Mouse (Mus musculus) mesoderm, embryonic 11.5 days (tissue): ENCODE data around the gene Pex13.

Experiments used
- DNase-seq: peaks from one replicate; pipeline ENCODE4 v3.0.0-alpha.2; 2012; ENCODE audit warnings: low read depth, low spot score

Pex13 gene

DNA sequence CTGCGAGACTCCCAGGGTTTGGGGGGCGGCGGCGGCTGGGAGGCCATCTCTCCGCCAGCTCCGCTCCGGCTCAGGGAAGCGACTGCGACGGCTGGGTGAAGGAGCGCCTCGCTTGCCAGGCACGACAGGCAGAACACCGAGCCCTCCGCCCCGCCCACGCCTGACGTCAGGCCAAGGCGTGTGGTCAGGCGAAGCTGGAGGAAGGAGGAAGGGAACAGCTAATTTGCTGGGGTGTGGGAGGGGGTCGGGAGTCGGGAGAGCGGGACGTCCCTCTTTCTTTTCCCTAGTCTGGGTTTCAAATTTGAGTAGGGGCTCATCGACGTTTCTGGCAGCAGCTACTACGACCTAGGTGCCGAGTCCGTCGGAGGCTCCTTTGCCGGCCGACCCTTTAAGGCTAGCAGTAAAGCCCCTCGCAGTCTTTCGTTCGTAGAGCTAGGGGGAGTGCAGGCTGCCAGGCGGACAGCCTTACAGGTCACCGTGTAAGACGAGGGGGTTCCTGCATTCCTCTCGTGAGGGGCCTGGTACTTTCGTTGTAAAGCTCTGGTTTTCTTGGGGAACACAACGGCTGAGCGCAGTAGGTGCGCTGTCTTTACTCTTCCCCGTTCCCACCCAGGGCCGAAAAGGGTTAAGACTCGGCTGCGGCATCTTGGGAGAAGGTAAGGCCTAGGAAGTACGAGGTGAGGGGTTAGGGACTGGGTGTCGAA, at the start of gene Pex13:
Pex13 (minus strand) TSS at position 162 of the 704 bp plus-strand sequence.
- peak; percentile 99 for DNase-seq

DNA sequence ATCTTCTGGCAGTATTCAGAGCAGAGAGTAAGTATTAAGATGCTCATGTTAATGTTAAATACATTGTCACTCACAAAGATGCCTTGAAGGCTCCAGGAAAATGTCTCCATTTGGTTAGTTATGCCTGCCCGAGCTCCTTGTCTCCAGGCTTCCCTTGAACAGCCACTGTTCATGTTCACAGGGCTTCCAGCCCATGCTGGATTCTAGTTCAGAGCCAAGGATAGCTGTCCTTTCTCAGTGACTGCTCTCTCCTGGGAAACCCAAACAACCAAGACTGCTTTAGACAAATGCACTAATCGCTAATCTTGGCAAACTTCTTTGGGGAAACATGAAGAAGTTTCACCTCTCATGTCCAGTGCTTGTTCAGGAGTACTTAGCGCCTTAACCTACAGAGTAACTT, 46.5 kb upstream of the Pex13 start:
- DNase-seq, result no peak

DNA sequence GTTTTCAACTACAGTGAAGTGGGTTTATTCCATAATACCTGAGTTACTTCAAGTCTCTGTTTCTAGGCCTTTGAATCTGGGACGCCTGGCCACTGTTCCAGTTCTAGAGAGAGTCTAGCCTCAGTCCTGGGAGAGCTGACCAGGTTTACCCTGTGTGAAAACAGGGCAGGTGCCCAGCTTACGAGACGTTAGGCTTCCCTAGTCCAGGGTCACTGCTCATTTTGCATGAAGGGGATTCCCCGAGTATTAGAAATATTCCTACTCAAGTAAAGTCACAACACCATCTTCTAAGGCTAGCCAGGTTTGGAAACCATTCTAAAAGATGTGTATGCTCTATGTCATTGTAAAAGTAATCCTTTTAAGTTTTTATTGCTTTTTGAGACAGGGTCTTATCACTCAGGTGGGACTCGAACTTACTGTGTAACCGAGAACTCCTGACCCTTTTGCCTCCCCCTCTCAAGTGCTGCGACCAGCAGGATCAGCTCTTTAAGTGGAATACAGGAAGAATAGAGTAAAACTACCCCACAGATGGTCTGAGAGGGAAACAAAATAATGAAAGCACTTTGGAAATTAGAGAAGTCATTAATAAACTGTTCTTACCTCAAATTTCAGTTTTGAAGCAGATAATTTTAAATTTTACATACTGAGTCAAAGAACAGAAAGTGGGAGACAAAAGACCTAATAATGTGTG, 39.0 kb upstream of the Pex13 start:
- no peak for DNase-seq

DNA sequence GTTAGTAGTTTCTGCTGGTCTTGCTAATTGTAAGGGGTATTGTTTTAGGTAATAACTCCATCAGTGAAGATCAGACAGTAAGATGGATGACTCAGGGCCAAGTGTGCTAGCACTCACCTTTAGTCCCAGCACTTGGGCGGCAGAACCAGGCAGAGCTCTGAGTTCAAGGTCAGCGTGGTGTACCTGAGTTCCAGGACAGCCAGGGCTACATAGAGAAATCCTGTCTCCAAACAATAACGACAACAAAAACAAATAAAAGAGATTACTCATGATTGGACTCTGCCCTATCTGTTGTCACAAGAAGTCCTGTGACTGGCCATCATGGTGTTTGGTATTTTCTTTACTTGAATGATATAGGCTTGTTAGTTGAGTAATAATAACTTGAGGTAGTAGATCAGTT, 36.1 kb upstream of the Pex13 start:
- no peak for DNase-seq

DNA sequence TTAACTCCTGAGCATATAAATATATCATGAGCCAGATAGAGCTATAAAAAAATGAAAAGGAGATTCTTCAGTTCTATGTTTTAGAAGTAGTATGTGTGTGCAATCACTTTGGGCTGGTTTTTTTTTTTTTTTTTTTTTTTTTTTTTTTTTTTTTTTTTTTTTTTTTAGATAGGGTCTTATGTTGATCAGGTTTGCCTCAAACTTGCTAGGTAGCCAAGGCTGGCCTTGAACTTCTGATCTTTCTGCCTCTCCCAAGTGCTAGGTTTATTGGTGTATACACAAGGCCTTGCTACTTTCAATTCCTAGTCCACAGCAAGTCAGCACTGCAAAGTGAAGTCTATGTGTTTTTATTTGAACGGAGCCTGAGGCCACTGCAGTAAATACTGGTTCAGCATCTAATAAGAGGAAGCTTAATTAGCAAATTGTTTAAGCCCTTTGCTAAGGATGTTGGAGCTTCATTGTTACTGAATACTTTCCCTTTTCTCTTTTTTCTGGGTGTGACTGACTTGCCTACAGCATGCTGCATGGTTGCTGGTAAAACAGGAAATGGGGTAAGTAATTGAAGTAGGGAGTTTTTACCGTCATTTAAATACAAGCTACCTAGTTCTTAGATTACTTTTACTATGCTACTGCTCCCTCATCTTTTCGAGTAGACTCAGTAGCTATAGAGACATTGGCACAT, 33.8 kb upstream of the Pex13 start:
- no peak for DNase-seq

DNA sequence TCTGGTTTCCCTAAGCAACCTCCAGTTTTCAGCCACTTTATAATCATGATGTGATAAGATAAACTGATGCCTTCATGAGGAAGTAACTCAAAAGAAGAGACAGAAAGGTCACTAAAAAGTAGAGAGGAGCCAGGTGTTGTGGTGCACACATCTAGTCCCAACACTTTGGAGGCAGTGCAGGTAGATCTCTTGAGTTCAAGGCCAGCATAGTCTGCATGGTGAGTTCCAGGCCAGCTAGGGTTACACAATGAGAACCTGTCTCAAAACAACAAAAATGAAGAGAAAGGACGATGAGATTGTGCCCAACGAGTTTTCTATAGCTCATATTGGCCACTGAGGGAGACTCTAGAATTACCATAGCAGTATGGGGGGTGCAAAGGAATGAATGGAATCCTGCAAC, 32.8 kb upstream of the Pex13 start:
- DNase-seq, result no peak

DNA sequence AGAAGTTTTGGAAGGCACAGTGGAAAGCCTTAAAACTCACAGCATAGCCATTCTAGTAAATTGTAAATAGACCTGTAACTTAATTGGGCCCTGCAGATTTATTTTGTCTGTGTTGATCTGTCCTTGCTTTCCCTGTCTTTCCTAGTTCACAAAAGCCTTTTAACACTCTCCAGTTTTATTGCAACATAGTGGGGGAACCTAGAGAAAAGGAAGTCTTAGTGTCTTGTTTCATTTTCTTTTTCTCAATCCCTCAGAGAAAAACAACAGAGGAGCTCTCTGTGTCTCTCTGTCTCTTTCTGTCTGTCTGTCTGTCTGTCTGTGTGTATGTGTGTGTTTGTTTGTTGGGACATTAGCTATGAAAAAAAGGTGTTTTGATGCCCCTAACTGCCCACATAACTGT, 30.1 kb upstream of the Pex13 start:
- DNase-seq, result no peak

DNA sequence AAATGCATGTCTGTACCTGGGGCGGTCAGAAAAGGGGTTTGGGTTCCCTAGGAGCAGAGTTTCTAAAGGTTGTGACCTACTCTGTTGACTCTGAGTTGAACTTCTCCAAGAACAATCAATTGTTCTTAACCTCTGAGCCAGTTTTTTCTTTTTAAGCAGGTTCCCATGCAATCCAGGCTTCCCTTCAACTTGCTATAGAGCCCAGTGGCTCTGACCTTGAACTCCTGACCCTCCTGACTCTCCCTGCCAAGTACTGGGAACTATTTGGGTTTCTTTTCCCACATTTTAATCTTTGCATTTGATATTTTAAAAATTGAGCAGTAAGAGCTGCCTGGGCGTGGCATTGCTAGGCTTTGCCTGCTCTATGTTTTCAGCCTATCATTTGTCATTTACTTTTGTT, 27.5 kb upstream of the Pex13 start:
- no peak for DNase-seq

DNA sequence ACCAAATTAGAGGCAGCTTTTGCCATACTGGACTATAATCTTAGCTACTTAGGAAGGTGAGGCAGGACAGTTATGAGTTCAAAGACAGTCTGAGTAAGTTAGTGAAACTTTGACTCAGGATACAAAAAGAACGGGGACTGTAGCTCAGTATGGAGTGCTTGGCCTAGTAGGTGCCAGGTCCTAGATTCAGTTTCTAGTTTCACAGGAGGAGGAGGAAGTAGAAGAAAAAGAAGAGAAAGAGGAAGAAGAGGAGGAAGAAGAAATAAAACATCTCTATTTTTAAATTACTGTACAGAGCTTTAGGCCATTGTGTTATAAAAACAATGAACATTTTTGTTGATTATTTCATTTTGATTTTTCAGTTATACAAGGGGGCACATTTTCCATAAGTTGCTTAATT, 22.3 kb upstream of the Pex13 start:
- DNase-seq, result no peak

DNA sequence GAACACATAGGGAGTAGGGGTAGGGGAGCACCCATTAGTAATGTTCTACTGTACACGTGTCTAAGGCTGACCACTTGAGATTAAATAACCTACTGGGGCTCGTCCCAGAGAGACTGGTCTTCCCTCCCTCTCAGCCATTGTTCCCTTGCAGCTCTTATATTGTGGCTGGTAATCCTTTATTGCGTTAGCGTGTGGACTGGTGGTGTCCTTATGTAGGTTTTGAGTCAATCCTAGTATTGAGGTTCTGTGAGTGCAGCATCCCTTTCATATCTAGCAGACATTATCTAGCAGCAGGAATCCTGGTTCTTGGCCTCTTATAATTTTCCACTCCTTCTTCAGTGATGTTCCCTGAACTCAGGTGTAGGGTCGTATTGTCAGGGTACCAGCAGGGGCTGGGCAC, 20.9 kb upstream of the Pex13 start:
- DNase-seq, result no peak

DNA sequence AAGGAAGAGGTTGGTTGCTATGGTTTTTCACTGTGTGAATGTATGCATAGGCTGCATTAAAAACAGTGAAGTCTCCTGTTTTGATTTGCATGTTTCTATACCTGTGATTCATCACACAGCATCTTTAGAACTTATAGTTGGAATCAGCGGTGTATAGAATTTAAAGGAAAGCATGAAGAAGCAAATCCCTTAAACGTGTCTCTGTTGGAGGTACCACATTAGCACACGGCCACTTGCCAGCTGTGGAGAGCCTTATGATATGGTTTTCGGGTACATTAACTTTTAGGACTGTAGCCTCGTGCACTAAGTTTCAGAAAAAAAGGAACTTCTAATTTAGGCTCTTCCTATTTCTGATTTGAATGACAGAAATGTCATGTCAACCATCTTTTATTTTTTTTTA, 16.8 kb upstream of the Pex13 start:
- DNase-seq, result no peak

DNA sequence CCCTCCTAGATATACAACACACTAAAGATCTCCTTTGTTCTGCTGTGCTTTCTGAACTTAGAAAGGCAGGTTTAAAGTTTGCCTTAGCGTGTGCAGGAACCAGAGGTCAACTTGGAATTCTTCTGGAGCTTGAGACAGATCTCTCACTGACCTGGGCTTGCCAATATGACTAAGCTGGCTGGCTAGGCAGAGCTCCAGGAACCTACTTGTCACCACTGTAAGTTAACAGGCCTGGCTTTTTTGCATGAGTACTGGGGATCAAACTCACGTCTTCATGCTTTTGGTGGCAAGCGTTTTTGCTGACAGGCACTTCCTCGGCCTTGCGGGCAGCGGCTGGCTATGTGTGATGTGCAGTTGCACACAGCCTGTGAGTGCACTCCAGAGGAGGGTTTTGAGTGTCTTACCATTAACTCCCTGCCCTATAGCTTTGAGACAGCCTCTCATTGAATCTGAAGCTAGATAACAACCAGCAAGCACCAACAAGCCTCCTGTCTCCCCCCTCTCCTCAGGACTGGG, 14.7 kb upstream of the Pex13 start:
- no peak for DNase-seq

DNA sequence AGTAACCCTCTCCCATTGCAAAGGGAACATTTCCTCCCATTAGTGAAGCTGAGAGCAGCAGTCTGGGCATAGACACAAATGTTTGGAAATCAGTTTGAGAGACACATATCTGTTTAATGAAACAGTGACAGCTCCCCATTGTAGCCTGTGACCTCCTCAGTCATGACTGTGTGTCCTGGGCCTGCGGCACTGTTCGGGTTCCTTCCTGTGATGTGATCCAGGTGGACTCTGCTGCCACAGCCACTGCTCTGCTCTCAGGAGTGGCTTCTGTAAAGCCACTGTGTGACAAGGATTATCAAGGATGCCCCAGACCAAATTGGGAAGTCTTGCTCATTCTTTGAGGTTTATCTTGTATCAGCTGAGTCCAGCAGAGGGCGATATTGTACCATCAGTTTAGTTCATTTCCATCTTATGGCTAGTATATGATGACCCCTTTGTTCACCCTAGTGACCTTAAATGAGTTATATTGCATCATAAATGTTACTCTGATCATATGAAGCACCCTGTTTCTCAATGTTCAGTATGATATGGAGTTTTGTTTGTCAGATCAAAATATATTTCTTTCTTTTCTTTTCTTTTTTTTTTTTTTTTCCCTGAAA, 13.4 kb upstream of the Pex13 start:
- DNase-seq, result peak; percentile 83

DNA sequence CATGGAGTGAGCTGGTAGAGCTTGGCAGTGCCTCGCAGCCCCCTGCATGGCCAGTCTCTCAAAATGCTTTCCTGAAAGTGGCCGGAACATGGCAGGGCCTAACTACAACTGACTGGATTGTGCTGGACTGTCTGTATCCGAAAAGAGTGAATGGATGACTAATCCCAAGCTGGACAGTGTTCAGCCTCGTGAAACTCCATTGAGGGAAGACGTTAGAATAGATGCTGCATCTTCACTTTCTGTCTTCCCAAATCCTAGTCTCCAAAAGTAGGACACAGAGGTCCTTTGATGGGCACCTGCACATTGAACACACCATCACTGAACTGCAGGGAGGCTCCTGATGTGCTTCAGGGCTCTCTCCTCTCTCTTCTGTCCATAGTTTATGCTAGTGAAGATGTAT, 10.3 kb upstream of the Pex13 start:
- DNase-seq, result no peak

DNA sequence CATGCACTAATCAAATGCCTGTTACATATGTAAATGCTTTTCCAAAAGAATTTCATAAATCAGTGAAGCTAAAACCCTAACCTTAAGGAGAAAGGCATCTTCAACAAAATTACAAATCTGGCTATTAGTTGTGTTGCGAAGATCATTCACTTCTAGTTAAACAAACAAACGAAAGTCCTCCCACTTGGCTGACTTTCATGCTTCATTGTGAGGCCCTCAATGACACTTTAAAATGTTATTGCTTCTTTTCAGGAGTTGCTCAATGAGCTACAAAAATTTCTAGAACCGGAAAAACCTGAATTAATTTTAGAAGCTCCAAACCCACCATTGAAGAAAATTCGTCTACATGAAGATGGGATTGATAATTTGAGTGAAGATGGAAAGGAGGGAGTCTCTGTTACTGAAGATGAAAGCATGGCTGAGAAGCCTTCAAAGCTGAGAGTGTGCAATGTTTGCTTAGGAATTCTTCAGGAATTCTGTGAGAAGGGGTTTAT, 6.5 kb upstream of the Pex13 start:
- DNase-seq, result no peak

DNA sequence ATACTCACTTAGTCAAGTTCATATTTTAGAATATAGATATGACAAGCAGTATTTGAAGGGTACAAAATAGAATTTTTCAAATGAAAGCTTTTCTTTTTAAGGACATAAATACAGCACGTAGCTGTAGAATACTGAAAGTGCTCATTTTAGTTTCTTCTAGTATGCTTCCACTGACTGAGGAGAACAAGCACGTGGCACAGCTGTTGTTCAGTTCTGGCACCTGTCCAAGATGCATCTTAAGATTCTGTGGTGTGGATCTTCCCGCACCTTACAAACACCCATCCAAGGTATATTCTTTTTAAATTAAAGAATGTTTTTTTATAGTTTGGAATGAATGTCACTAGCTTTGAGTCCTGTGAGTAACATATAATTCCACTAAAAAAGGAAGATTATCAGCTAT, 1.4 kb upstream of the Pex13 start:
- DNase-seq, result no peak

DNA sequence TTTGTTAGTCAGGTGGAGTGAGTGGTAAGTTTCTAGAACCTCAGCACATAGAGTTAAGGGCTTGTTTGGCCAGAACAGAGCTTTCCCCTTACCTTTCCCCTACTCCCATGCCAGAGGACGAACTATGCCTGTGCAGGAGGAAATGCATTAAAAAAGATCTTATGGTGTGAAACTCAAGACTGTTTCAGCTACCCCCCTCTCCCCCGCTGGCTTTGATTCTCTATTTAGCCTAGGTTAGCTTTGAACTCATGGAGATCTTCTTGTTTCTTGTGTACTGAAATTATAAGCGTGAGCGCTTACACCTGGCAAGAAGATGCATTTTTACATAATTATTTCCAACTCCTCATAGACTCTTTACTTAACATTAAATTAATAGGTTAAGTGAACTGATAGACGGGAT, 767 bp upstream of the Pex13 start:
- no peak for DNase-seq

DNA sequence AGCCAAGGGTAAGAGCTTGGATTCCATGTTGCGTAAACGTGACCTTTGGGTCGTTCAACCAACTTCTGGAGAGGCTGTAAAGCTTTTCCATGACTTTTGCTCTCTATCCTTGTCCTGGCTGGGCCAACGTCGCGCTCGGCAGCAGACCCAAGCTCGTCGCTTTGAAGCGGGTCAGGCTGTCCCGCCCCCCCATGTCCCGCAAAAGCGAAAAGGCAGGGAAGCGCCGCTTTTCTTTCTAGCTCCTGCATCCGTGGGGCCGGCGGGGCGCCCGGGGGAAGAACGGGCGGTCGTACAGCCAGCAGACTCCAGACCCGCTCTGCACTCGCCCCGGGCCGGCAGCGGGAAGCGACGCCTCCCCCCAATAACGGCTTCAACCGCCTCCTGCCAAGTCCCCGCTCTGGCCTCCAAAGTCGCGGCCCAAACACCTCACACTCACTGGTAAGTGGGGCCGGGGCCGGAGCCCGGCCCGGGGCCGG, 410 bp downstream of the Pex13 start, which contains the start of gene Pus10:
Pus10 (plus strand) TSS at position 364 of the 476 bp plus-strand sequence.
- DNase-seq, result no peak

DNA sequence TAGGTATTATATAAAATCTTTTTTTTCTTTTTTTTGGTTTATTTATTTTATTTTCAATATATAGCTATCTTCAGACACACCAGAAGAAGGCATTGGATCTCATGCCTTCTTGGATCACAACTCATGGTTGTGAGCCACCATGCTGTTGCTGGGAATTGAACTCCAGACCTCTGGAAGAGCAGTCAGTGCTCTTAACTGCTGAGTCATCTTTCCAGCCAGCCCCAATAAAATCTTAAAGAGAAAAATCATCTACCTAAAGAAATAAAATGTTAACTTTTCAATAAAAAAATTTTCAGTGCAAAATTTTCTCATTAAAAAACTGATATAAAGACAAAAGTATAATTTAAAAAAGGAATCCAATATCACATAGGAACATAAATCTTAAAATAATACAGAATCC, 1.5 kb downstream of the Pex13 start:
- DNase-seq, result no peak

DNA sequence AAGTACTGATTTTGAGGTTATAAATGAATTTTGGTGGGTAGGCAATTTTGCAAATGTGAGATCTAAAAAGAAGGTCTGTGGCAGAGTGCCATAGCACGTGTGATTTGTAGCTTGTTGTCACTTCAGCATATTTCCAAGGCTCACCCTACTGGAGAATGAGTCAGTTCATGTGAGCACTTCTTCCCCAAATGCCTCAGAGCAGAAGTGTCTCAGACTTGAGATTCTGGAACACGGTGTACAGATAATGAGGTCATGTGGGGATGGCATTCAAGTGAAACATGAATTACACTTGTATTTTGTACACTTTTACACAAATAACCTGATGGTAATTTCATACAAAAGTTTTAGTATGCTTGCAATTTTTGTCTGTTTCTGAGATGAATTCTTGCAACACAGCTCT, 8.0 kb downstream of the Pex13 start:
- DNase-seq, result no peak

DNA sequence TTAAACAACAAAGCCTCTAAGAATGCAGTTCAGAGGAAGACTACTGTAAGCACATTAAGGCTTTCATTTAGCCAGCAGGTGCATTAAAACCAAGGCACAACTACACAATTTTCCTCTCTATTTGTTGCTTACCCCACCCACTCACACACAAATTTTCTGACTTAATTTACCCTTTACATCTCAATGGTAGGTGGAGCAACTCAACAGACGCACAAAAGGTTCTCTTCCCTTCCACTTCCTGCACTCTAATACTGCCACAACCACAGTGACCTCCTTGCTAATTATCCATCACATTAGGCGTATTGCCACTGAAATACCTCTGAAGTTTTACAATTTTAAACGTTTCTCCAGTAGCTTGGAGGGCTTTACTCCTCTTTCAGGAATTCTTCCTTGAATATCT, 12.1 kb downstream of the Pex13 start:
- no peak for DNase-seq

DNA sequence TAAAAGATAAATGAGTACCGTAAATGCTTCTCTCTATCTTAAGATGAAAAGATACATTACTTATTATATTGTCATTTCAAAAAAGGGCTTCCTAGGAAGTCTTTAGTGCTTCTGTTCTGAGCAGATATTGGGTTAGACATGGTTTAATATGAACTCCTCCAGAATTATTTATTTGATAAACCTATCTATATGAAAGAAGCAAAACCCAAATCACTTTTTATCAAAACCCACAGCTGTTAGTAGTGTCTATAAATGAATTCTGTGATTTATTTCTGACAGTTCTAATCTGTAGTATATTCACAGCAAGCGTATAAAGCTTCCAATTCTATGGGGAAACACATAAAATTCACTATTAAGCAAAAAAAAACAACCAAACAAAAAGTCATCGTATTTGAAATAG, 17.9 kb downstream of the Pex13 start:
- DNase-seq, result no peak
